Mouse (Mus musculus) testis, adult 2 months (tissue): ENCODE data around the gene Denr. TPM values are rescaled to one million over a fixed set of nuclear protein-coding genes. Genes with fewer than 3 reads are reported as not detected.

ENCODE experiments used
- H3K27ac ChIP-seq: fragments of 200-500 bp; 2 replicates; pipeline ENCODE4 v1.5.1; 2012; ENCODE audit warnings: low read depth, low read length; ENCODE audit not compliant: control insufficient read depth, insufficient read depth
- H3K27me3 ChIP-seq: fragments of 200-500 bp; 2 replicates; pipeline ENCODE4 v1.6.1; 2012; ENCODE audit warnings: mild to moderate bottlenecking, low read length, moderate library complexity; ENCODE audit not compliant: control insufficient read depth, insufficient read depth
- H3K36me3 ChIP-seq: fragments of 200-500 bp; 2 replicates; pipeline ENCODE4 v1.6.1; 2012; ENCODE audit warnings: mild to moderate bottlenecking, low read length; ENCODE audit not compliant: control insufficient read depth, insufficient read depth
- H3K4me1 ChIP-seq: fragments of 200-500 bp; 2 replicates; pipeline ENCODE4 v1.6.1; 2012; ENCODE audit warnings: low read length; ENCODE audit not compliant: control insufficient read depth, insufficient read depth
- H3K4me3 ChIP-seq: fragments of 200-500 bp; 2 replicates; pipeline ENCODE4 v1.5.1; 2012; ENCODE audit warnings: low read depth, mild to moderate bottlenecking, low read length, moderate library complexity, mixed read lengths; ENCODE audit not compliant: control insufficient read depth
- CTCF ChIP-seq: fragments of 200-500 bp; IDR thresholded peaks from 2 replicates; pipeline ENCODE4 v1.5.1; 2012; ENCODE audit warnings: low read depth, mild to moderate bottlenecking, inconsistent platforms, low read length, moderate library complexity; ENCODE audit not compliant: control insufficient read depth, insufficient read depth, insufficient replicate concordance
- POLR2A ChIP-seq: fragments of 200-500 bp; IDR thresholded peaks from 2 replicates; pipeline ENCODE4 v1.6.1; 2012; ENCODE audit warnings: low read depth, mild to moderate bottlenecking, inconsistent platforms, low read length, moderate library complexity; ENCODE audit not compliant: control insufficient read depth
- polyA plus RNA-seq: library from polyadenylated mRNA; depleted of rRNA; stranded (reverse); fragments of >200 nt; gene quantifications from 2 replicates; pipeline ENCODE4 v1.2.3, GENCODE M21; 2012

Gene Denr
- polyA plus RNA-seq, 1 experiment, result 40.6 TPM

DNA sequence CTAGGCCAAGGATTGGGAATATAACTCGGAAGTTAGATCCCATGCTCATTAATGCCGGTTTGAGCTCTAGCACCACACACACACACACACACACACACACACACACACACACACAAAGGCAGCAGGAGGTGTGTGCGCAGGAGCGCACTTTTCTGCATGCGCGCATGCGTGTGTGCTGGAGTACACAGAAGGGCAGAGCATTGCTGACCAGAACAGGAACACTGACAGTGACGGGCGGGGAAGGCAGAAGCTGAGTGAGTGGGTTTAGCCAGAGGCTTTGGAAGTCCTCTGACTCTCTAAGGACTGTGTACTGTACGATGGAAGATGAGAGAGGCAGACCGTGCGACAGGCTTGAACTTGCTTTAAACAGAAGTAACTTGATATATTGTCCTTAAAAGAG, 26.6 kb downstream of the Denr start:
- no peak for TF ChIP-seq CTCF
- TF ChIP-seq POLR2A, result no peak
- no peaks in the 10 kb centered on the region; the same call in 1 of the 2 replicates for H3K36me3 ChIP-seq
- no peak overlapping the region for H3K27ac ChIP-seq
- H3K4me1 ChIP-seq, result peaks cover 10% of the 10 kb centered on the region
- H3K27me3 ChIP-seq, result no peaks in the 10 kb centered on the region
- H3K4me3 ChIP-seq, result peak overlapping the region; percentile 44

DNA sequence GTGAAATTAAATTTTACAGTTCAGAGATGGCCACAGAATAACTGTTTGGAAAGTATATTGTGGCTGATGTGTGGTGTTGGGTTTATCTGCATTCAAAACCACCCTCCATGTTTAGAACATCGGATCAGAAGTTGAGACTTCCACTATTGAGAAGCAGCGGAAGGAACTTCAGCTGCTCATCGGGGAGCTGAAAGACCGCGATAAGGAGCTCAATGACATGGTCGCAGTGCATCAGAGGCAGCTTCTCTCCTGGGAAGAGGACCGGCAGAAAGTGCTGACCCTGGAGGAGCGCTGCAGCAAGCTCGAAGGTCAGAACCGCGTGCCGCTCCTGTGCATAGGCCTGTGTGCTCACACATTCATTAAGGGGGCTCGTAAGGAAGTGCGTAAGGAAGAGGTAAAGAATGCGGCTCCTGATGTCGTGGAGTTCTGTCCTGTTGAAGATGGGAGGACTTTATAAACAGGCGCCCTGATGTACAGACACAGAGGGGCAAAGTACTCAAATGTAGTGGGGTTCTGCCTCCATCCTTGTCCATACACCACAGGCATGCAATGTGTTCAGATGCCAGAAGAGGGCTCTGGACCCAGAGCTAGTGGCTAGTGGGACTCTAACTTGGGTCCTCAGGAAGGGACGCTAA, 27.1 kb downstream of the Denr start:
- Histone ChIP-seq H3K4me1 (peaks cover 10% of the 10 kb centered on the region), H3K36me3 (no peaks in the 10 kb centered on the region; the same call in none of the 2 replicates), H3K27ac (no peak overlapping the region), H3K4me3 (no peak overlapping the region), H3K27me3 (no peaks in the 10 kb centered on the region)
- peak; percentile 32; the same call in 1 of the 2 replicates for TF ChIP-seq CTCF
- TF ChIP-seq POLR2A, result no peak

DNA sequence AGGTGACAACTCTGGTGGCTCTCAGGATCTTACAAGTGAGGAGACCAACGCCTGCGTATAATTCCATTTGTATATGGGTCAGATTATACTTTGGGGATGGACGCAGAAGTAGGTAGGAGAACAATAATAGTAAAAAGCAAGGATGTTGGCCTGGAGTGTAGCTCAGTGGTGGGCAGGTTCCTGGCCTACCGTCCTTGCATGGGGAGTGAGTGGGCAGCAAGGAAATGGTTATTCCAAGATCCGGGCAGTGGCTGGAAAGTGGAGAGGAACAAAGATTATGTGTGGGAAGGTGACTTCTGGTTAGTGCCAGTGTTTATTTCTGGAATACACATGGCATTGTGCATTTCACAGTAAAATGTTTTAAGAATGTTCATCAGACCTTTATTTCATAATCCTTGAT, 29.0 kb downstream of the Denr start:
- H3K27ac ChIP-seq, result no peak overlapping the region
- TF ChIP-seq POLR2A, result no peak
- no peak for TF ChIP-seq CTCF
- H3K4me3 ChIP-seq, result no peak overlapping the region
- H3K36me3 ChIP-seq, result no peaks in the 10 kb centered on the region; the same call in none of the 2 replicates
- H3K27me3 ChIP-seq, result no peaks in the 10 kb centered on the region
- H3K4me1 ChIP-seq, result peaks cover 8% of the 10 kb centered on the region

DNA sequence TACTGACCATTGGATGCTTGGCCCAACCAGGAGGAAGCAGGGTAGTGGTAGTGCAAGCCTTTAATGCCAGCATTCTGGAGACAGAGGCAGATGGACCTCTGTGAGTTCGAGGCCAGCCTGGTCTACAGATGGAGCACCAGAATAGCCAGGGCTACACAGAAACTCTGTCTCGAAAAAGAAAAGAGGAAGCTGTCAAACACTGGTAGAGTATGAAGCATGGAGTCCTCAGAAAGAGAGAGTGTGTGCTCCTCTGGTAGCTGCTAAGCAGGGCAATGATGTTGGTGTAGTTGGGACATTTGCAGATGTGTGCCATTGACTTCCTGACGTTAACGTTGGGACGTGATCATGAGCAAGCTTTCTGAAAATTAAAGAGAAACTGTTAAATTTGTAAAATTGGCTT, 31.5 kb downstream of the Denr start:
- H3K4me1 ChIP-seq, result peaks cover 2% of the 10 kb centered on the region; the same call in 1 of the 2 replicates
- H3K36me3 ChIP-seq, result no peaks in the 10 kb centered on the region; the same call in none of the 2 replicates
- H3K27ac ChIP-seq, result no peak overlapping the region
- TF ChIP-seq CTCF, result no peak
- no peak for TF ChIP-seq POLR2A
- H3K4me3 ChIP-seq, result no peak overlapping the region
- no peaks in the 10 kb centered on the region for H3K27me3 ChIP-seq

DNA sequence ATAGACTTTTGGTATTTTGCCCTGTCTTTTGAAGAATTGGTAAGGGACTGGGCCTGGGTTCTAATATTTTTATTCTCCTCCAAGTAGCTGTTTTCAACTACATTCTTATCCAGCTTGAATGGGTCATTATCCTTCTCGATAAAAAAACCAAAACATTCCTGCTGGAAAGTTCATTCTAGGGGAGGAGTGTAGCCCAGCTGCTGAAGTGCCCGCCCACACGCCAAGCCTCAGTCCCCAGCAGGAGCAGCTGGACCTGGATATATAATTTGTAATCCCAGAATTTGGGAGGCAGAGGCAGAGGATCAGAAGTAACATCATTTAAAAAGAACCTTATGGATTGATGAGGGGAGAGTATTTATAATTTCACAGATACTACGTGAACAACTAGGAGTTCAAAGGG, 39.6 kb downstream of the Denr start:
- H3K36me3 ChIP-seq, result peaks cover 1% of the 10 kb centered on the region; the same call in 1 of the 2 replicates
- TF ChIP-seq POLR2A (no peak), CTCF (no peak)
- no peaks in the 10 kb centered on the region for H3K27me3 ChIP-seq
- H3K4me3 ChIP-seq, result no peak overlapping the region
- H3K4me1 ChIP-seq, result no peaks in the 10 kb centered on the region
- no peak overlapping the region for H3K27ac ChIP-seq

DNA sequence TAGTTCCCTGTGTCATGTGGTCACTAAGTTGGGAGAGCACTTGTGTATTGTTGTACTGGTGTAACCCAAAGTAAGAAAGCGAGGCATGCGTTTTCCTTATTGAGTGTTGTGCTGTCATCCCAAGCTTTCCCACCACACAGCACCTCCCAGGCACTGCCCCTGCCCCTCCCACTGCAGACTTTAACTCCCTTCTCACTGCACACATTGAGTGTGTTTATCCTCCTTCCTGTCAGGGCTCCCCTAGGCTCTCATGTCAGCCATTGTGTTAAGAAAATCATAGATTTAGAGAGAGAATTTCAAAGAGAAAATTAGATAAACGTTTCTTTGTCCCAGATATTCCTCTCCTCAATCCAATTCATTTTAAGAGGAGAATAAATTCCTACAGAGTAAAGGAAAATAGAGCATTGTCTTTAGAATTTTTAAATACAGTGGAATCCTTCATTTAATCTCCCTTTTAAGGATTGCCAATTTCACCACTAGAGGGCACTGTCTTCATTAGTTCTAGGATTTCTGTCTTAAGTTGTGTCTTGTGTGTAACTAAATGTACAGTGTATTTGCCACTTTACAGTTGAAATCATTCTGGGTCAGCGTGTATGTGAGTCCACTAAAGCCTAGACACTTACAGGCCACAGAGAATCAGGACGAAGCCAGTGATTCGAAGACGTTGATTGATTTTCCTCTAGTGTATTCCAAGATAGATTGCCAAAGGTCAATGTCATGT, 40.2 kb downstream of the Denr start:
- Histone ChIP-seq H3K27ac (no peak overlapping the region), H3K27me3 (no peaks in the 10 kb centered on the region), H3K4me1 (no peaks in the 10 kb centered on the region), H3K36me3 (peaks cover 1% of the 10 kb centered on the region; the same call in 1 of the 2 replicates), H3K4me3 (no peak overlapping the region)
- TF ChIP-seq POLR2A (no peak), CTCF (peak; percentile 2; the same call in 1 of the 2 replicates)

DNA sequence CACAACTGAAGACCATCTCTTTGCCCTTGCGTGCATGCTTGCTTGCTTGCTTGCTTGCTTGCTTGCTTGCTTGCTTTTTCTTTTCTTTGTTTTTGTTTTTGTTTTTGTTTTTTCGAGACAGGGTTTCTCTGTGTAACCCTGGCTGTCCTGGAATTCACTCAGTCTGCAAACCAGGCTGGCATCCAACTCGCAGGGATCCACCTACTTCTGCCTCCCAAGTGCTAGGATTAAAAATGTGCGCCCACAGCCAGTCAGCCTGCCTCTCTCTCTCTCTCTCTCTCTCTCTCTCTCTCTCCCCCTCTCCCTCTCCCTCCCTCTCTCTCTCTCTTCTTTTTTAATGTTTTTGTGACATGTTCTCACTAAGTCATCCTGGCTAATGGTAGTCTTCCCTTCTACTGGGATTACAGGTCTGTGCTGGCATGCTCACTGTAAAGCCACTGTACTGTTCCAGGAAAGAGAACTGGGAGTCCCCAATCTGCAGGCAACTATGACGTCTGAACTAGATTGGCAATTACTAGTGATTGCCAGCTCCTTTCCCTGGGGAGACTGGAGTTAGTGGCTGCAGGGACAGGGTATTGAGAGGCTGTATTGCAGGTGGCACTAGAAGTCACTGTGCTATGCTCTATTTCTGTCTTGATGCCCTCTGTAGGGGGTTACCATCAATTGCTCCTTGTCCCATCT, 45.5 kb downstream of the Denr start:
- Histone ChIP-seq H3K4me3 (no peak overlapping the region), H3K4me1 (no peaks in the 10 kb centered on the region), H3K36me3 (no peaks in the 10 kb centered on the region; the same call in 1 of the 2 replicates), H3K27ac (no peak overlapping the region), H3K27me3 (no peaks in the 10 kb centered on the region)
- TF ChIP-seq POLR2A (no peak), CTCF (no peak)
